Mouse (Mus musculus) myocyte (in vitro differentiated cells): ENCODE results near the gene Focad. TPM values are rescaled to one million over a fixed set of nuclear protein-coding genes. Genes with fewer than 3 reads are reported as not detected.

Experiments used
- H3K27me3 ChIP-seq: one replicate; pipeline ENCODE4 v1.6.1; 2011; ENCODE audit not compliant: control insufficient read depth, insufficient read depth, insufficient read length
- H3K36me3 ChIP-seq: one replicate; pipeline ENCODE4 v1.6.1; 2011; ENCODE audit not compliant: control insufficient read depth, insufficient read depth
- H3K4me2 ChIP-seq: one replicate; pipeline ENCODE4 v1.6.1; 2011; ENCODE audit warnings: low read depth, control low read depth
- H3K4me3 ChIP-seq: one replicate; pipeline ENCODE4 v1.5.1; 2011; ENCODE audit warnings: mild to moderate bottlenecking, control low read depth, moderate library complexity
- H3K79me2 ChIP-seq: one replicate; pipeline ENCODE4 v1.6.1; 2011; ENCODE audit not compliant: control insufficient read depth, insufficient read depth
- H3ac ChIP-seq: one replicate; pipeline ENCODE4 v1.6.1; 2011; ENCODE audit not compliant: control insufficient read depth, insufficient read length
- CEBPB ChIP-seq: IDR thresholded peaks from 2 replicates; pipeline ENCODE4 v1.6.1; 2011; ENCODE audit warnings: mild to moderate bottlenecking, moderate library complexity; ENCODE audit not compliant: poor library complexity, insufficient read depth, severe bottlenecking
- E2F4 ChIP-seq: IDR thresholded peaks from one replicate; pipeline ENCODE4 v1.6.1; 2011; ENCODE audit warnings: mild to moderate bottlenecking, control low read depth, moderate library complexity; ENCODE audit not compliant: insufficient read depth
- MAX ChIP-seq: IDR thresholded peaks from one replicate; pipeline ENCODE4 v1.6.1; 2011; ENCODE audit warnings: low read depth, mild to moderate bottlenecking, control low read depth
- MYOD1 ChIP-seq, 3 experiments: IDR thresholded peaks; one replicate each; pipeline ENCODE4 v1.6.1; 2011; ENCODE audit warnings: control low read depth in 2 of 3, low read depth in 2 of 3, mild to moderate bottlenecking in 2 of 3, moderate library complexity in 1 of 3; ENCODE audit not compliant: insufficient read length in 2 of 3, control insufficient read depth in 1 of 3
- MYOG ChIP-seq, 3 experiments: IDR thresholded peaks; one replicate each; pipeline ENCODE4 v1.6.1; 2011; ENCODE audit warnings: control low read depth in 2 of 3, low read depth in 2 of 3, mild to moderate bottlenecking in 2 of 3; ENCODE audit not compliant: insufficient read length in 2 of 3, control insufficient read depth in 1 of 3, insufficient read depth in 1 of 3
- POLR2A ChIP-seq: IDR thresholded peaks from one replicate; pipeline ENCODE4 v1.6.1; 2011; ENCODE audit warnings: low read depth, mild to moderate bottlenecking, control low read depth, moderate library complexity; ENCODE audit not compliant: insufficient read length
- POLR2AphosphoS2 ChIP-seq: IDR thresholded peaks from one replicate; pipeline ENCODE4 v1.6.1; 2011; ENCODE audit warnings: low read depth, control low read depth; ENCODE audit not compliant: insufficient read length
- REST ChIP-seq: IDR thresholded peaks from one replicate; pipeline ENCODE4 v1.6.1; 2011; ENCODE audit warnings: mild to moderate bottlenecking, control low read depth, moderate library complexity; ENCODE audit not compliant: insufficient read depth, insufficient read length
- SRF ChIP-seq: IDR thresholded peaks from one replicate; pipeline ENCODE4 v1.6.1; 2011; ENCODE audit warnings: low read depth; ENCODE audit not compliant: control insufficient read depth, insufficient read length
- TCF12 ChIP-seq: IDR thresholded peaks from one replicate; pipeline ENCODE4 v1.6.1; 2011; ENCODE audit warnings: mild to moderate bottlenecking, control low read depth; ENCODE audit not compliant: poor library complexity, insufficient read depth, severe bottlenecking
- TCF3 ChIP-seq: IDR thresholded peaks from one replicate; pipeline ENCODE4 v1.6.1; 2011; ENCODE audit warnings: low read depth, control low read depth; ENCODE audit not compliant: insufficient read length
- USF1 ChIP-seq: IDR thresholded peaks from one replicate; pipeline ENCODE4 v1.6.1; 2011; ENCODE audit warnings: low read depth, mild to moderate bottlenecking, control low read depth, moderate library complexity
- polyA plus RNA-seq: library from polyadenylated mRNA; unstranded; fragments of >200 nt; fragmentation: generic; extraction: Trizol; gene quantifications from one replicate; pipeline ENCODE4 v1.2.1, GENCODE M21; 2012; ENCODE audit warnings: missing spikeins

The Focad gene
- polyA plus RNA-seq, 1 experiment, result 15.3 TPM

GRCm38 (mm10) chr4:88395717-88396116, 301.3 kb downstream of the Focad start:
- Histone ChIP-seq H3K27me3 (no peaks in the 10 kb centered on the region), H3ac (no peak overlapping the region), H3K4me2 (no peak overlapping the region), H3K79me2 (no peaks in the 10 kb centered on the region), H3K4me3 (no peak overlapping the region), H3K36me3 (peaks cover 3% of the 10 kb centered on the region)
- no peak for TF ChIP-seq USF1

GRCm38 (mm10) chr4:88396995-88397521, 302.6 kb downstream of the Focad start:
- Histone ChIP-seq H3K4me3 (no peak overlapping the region), H3K36me3 (peaks cover 3% of the 10 kb centered on the region), H3K27me3 (no peaks in the 10 kb centered on the region), H3ac (no peak overlapping the region), H3K79me2 (no peaks in the 10 kb centered on the region), H3K4me2 (no peak overlapping the region)
- TF ChIP-seq MYOD1 (IDR thresholded peaks at IDR 0.05; ENCODE audit: control insufficient read depth in 1 of 3, insufficient read length in 2 of 3, low read depth in 2 of 3) (no peak), SRF (no peak)

GRCm38 (mm10) chr4:88400302-88400991, 306.0 kb downstream of the Focad start:
- Histone ChIP-seq H3K27me3 (no peaks in the 10 kb centered on the region), H3K4me2 (peak overlapping the region; percentile 32), H3K36me3 (peaks cover 3% of the 10 kb centered on the region), H3K79me2 (no peaks in the 10 kb centered on the region), H3K4me3 (no peak overlapping the region), H3ac (no peak overlapping the region)
- no peak for TF ChIP-seq MAX
- no peak for TF ChIP-seq USF1
- TF ChIP-seq CEBPB, result no peak
- TF ChIP-seq MYOD1 (IDR thresholded peaks at IDR 0.05; ENCODE audit: control insufficient read depth in 1 of 3, insufficient read length in 2 of 3, low read depth in 2 of 3), result no peak
- no peak for TF ChIP-seq POLR2A
- TF ChIP-seq POLR2AphosphoS2, result no peak
- no peak for TF ChIP-seq E2F4

- Histone ChIP-seq H3ac (no peak overlapping the region), H3K27me3 (no peaks in the 10 kb centered on the region), H3K79me2 (no peaks in the 10 kb centered on the region), H3K4me3 (no peak overlapping the region), H3K4me2 (no peak overlapping the region), H3K36me3 (peaks cover 3% of the 10 kb centered on the region)
- TF ChIP-seq CEBPB (no peak), SRF (no peak), TCF12 (no peak), E2F4 (no peak), REST (no peak), MYOD1 (IDR thresholded peaks at IDR 0.05; ENCODE audit: control insufficient read depth in 1 of 3, insufficient read length in 2 of 3, low read depth in 2 of 3) (no peak), POLR2A (no peak), TCF3 (no peak), USF1 (no peak), MAX (no peak), MYOG (IDR thresholded peaks at IDR 0.05; ENCODE audit: control insufficient read depth in 1 of 3, insufficient read depth in 1 of 3, insufficient read length in 2 of 3, low read depth in 2 of 3) (no peak), POLR2AphosphoS2 (no peak)
These were observed 306.5 kb downstream of the Focad start for GRCm38 (mm10) chr4:88400992-88401313.

GRCm38 (mm10) chr4:88402884-88403283, 308.5 kb downstream of the Focad start:
- no peaks in the 10 kb centered on the region for H3K27me3 ChIP-seq
- TF ChIP-seq E2F4 (no peak), MYOG (IDR thresholded peaks at IDR 0.05; ENCODE audit: control insufficient read depth in 1 of 3, insufficient read depth in 1 of 3, insufficient read length in 2 of 3, low read depth in 2 of 3) (no peak), TCF12 (no peak), MAX (no peak), SRF (no peak), CEBPB (no peak), POLR2A (no peak)
- H3K36me3 ChIP-seq, result peaks cover 3% of the 10 kb centered on the region
- no peaks in the 10 kb centered on the region for H3K79me2 ChIP-seq
- no peak overlapping the region for H3ac ChIP-seq
- H3K4me3 ChIP-seq, result no peak overlapping the region
- H3K4me2 ChIP-seq, result no peak overlapping the region
